Mouse (Mus musculus): ENCODE measurements around the gene Prdx6b. TPM values are rescaled to one million over a fixed set of nuclear protein-coding genes. Genes with fewer than 3 reads are reported as not detected.

Prdx6b gene
- not detected in 2 replicates for polyA plus RNA-seq (2015; fragmentation: Nextera tagmentation; extraction: Ambion mirVana)

DNA sequence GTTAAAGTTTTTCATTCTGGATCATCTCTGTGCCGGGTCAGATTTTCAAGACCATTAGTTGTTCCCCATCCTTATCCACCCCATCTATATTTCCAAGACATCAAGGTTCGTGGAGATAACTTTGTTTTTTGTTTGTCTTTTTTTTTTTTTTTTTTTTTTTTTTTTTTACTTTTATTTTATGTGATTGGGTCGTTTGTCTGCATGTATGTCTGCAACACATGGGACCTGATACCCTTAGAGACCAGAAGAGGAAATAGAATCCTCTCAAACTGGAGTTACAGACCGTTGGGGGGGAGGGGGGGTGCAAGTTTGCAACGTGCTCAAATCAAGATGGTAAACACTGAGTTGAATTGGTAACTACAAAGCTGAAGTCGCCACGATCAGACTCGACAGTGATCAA lies at the start of gene Prdx6b:
Prdx6b (plus strand) TSS at position 301 of the 400 bp plus-strand sequence.
- no peak within 1 kb of the TSS for H3K4me2 ChIP-seq (ENCODE audit: low read depth, low read length)
- 71% methylated on average over 8 of the region's 8 CpGs for WGBS
- H3K9me3 ChIP-seq (ENCODE audit: control insufficient read depth, low read length) = no peaks in the 10 kb centered on the region
- no peaks in the 10 kb centered on the region for H3K36me3 ChIP-seq (ENCODE audit: control insufficient read depth, insufficient read depth, low read length)
- no peak within 1 kb of the TSS for H3K4me3 ChIP-seq (ENCODE audit: low read length)
- H3K27me3 ChIP-seq (ENCODE audit: control insufficient read depth, insufficient read depth, low read depth, low read length) = no peaks in the 10 kb centered on the region
- no peak within 1 kb of the TSS for H3K27ac ChIP-seq (ENCODE audit: low read length)
- no peaks in the 10 kb centered on the region for H3K4me1 ChIP-seq (replicated peaks; ENCODE audit: control insufficient read depth, insufficient read depth, low read length)
- H3K9ac ChIP-seq (ENCODE audit: low read length) = no peak within 1 kb of the TSS
- ATAC-seq (ENCODE audit: low read depth) = no peak

- Histone ChIP-seq H3K27ac (ENCODE audit: low read length) (no peak overlapping the region), H3K4me3 (ENCODE audit: low read length) (no peak overlapping the region), H3K9me3 (ENCODE audit: control insufficient read depth, low read length) (no peaks in the 10 kb centered on the region), H3K9ac (ENCODE audit: low read length) (no peak overlapping the region), H3K36me3 (ENCODE audit: control insufficient read depth, insufficient read depth, low read length) (no peaks in the 10 kb centered on the region), H3K27me3 (ENCODE audit: control insufficient read depth, insufficient read depth, low read depth, low read length) (no peaks in the 10 kb centered on the region), H3K4me1 (replicated peaks; ENCODE audit: control insufficient read depth, insufficient read depth, low read length) (no peaks in the 10 kb centered on the region), H3K4me2 (ENCODE audit: low read depth, low read length) (no peak overlapping the region)
- WGBS = 55% methylated on average over 3 of the region's 3 CpGs
- ATAC-seq (ENCODE audit: low read depth) = no peak
Observed at GRCm38 (mm10) chr2:80247466-80247865, 44.8 kb upstream of the Prdx6b start.

GRCm38 (mm10) chr2:80247868-80248267 lies 44.4 kb upstream of the Prdx6b start:
- no peaks in the 10 kb centered on the region for H3K27me3 ChIP-seq (ENCODE audit: control insufficient read depth, insufficient read depth, low read depth, low read length)
- ATAC-seq (ENCODE audit: low read depth) = no peak
- H3K27ac ChIP-seq (ENCODE audit: low read length) = no peak overlapping the region
- no peaks in the 10 kb centered on the region for H3K4me1 ChIP-seq (replicated peaks; ENCODE audit: control insufficient read depth, insufficient read depth, low read length)
- no peak overlapping the region for H3K4me3 ChIP-seq (ENCODE audit: low read length)
- H3K4me2 ChIP-seq (ENCODE audit: low read depth, low read length) = no peak overlapping the region
- H3K36me3 ChIP-seq (ENCODE audit: control insufficient read depth, insufficient read depth, low read length) = no peaks in the 10 kb centered on the region
- H3K9ac ChIP-seq (ENCODE audit: low read length) = no peak overlapping the region
- no peaks in the 10 kb centered on the region for H3K9me3 ChIP-seq (ENCODE audit: control insufficient read depth, low read length)

GRCm38 (mm10) chr2:80259888-80260672 lies 32.2 kb upstream of the Prdx6b start:
- Histone ChIP-seq H3K4me2 (ENCODE audit: low read depth, low read length) (no peak overlapping the region), H3K27ac (ENCODE audit: low read length) (no peak overlapping the region), H3K27me3 (ENCODE audit: control insufficient read depth, insufficient read depth, low read depth, low read length) (no peaks in the 10 kb centered on the region), H3K36me3 (ENCODE audit: control insufficient read depth, insufficient read depth, low read length) (no peaks in the 10 kb centered on the region), H3K4me3 (ENCODE audit: low read length) (no peak overlapping the region), H3K4me1 (replicated peaks; ENCODE audit: control insufficient read depth, insufficient read depth, low read length) (no peaks in the 10 kb centered on the region), H3K9me3 (ENCODE audit: control insufficient read depth, low read length) (no peaks in the 10 kb centered on the region), H3K9ac (ENCODE audit: low read length) (no peak overlapping the region)
- no peak for ATAC-seq (ENCODE audit: low read depth)
- 84% methylated on average over 3 of the region's 3 CpGs for WGBS

DNA sequence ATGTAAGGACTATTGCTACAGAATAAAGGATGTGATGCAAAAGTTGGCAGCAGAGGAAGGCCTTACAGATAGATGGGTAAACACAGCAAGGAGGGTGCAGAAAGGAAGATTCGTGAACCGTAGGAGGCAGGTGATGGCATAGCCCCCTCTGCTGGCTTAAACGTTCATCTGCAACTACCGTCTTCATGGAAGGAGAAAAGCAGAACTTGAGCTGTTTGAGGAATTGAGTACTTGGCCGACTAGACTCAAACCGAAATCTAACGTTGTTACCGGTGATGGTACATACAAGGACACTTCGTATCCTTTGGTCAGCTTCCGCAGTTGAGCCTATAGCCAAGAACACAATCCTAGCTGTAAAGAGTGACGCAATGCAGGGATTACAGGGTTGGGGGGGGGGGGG lies 25.4 kb upstream of the Prdx6b start:
- peak overlapping the region; percentile 4; the same call in 1 of the 2 replicates for H3K4me3 ChIP-seq (ENCODE audit: low read length)
- H3K27me3 ChIP-seq (ENCODE audit: control insufficient read depth, insufficient read depth, low read depth, low read length) = no peaks in the 10 kb centered on the region
- no peak overlapping the region for H3K27ac ChIP-seq (ENCODE audit: low read length)
- no peaks in the 10 kb centered on the region for H3K36me3 ChIP-seq (ENCODE audit: control insufficient read depth, insufficient read depth, low read length)
- peak; percentile 47; the same call in 1 of the 2 replicates for ATAC-seq (ENCODE audit: low read depth)
- no peaks in the 10 kb centered on the region for H3K9me3 ChIP-seq (ENCODE audit: control insufficient read depth, low read length)
- H3K9ac ChIP-seq (ENCODE audit: low read length) = no peak overlapping the region
- WGBS = 14% methylated on average over 11 of the region's 11 CpGs
- peak overlapping the region; percentile 38 for H3K4me2 ChIP-seq (ENCODE audit: low read depth, low read length)
- no peaks in the 10 kb centered on the region for H3K4me1 ChIP-seq (replicated peaks; ENCODE audit: control insufficient read depth, insufficient read depth, low read length)

GRCm38 (mm10) chr2:80268053-80268452 lies 24.2 kb upstream of the Prdx6b start:
- ATAC-seq (ENCODE audit: low read depth) = no peak
- H3K36me3 ChIP-seq (ENCODE audit: control insufficient read depth, insufficient read depth, low read length) = no peaks in the 10 kb centered on the region

DNA sequence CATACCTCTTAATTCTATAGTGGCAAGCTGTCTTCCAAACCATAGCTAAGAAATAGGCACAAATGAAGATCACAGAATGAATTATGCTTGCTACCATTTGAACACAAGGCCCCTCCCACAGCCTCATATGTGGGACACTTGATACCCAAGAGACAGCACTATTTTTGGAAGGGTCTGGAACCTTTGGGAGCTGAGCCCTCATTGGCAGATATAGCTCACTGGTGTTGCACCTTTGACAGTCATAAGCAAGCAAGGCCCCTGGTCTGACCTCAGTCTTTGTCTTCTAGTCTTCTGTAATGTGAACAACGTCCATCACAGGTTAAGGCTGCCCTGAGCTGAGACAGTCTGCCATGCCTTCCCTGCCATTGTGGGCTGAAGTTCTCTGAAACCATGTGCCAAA lies 20.8 kb upstream of the Prdx6b start:
- Histone ChIP-seq H3K27ac (ENCODE audit: low read length) (no peak overlapping the region), H3K9me3 (ENCODE audit: control insufficient read depth, low read length) (no peaks in the 10 kb centered on the region), H3K4me2 (ENCODE audit: low read depth, low read length) (no peak overlapping the region), H3K9ac (ENCODE audit: low read length) (no peak overlapping the region), H3K36me3 (ENCODE audit: control insufficient read depth, insufficient read depth, low read length) (no peaks in the 10 kb centered on the region), H3K4me3 (ENCODE audit: low read length) (no peak overlapping the region), H3K4me1 (replicated peaks; ENCODE audit: control insufficient read depth, insufficient read depth, low read length) (no peaks in the 10 kb centered on the region), H3K27me3 (ENCODE audit: control insufficient read depth, insufficient read depth, low read depth, low read length) (no peaks in the 10 kb centered on the region)
- WGBS = 68% methylated on average over 1 of the region's 1 CpGs
- no peak for ATAC-seq (ENCODE audit: low read depth)

More at GRCm38 (mm10) chr2:80268053-80268452, 24.2 kb upstream of the Prdx6b start:
- 56% methylated on average over 4 of the region's 4 CpGs for WGBS
- Histone ChIP-seq H3K9ac (ENCODE audit: low read length) (no peak overlapping the region), H3K4me1 (replicated peaks; ENCODE audit: control insufficient read depth, insufficient read depth, low read length) (no peaks in the 10 kb centered on the region), H3K4me3 (ENCODE audit: low read length) (no peak overlapping the region), H3K27ac (ENCODE audit: low read length) (no peak overlapping the region), H3K9me3 (ENCODE audit: control insufficient read depth, low read length) (no peaks in the 10 kb centered on the region), H3K27me3 (ENCODE audit: control insufficient read depth, insufficient read depth, low read depth, low read length) (no peaks in the 10 kb centered on the region), H3K4me2 (ENCODE audit: low read depth, low read length) (no peak overlapping the region)

- H3K27ac ChIP-seq (ENCODE audit: low read length) = no peak overlapping the region
- no peaks in the 10 kb centered on the region for H3K9me3 ChIP-seq (ENCODE audit: control insufficient read depth, low read length)
- no peak overlapping the region for H3K4me3 ChIP-seq (ENCODE audit: low read length)
- no peaks in the 10 kb centered on the region for H3K4me1 ChIP-seq (replicated peaks; ENCODE audit: control insufficient read depth, insufficient read depth, low read length)
- no peak overlapping the region for H3K9ac ChIP-seq (ENCODE audit: low read length)
- H3K36me3 ChIP-seq (ENCODE audit: control insufficient read depth, insufficient read depth, low read length) = no peaks in the 10 kb centered on the region
- H3K27me3 ChIP-seq (ENCODE audit: control insufficient read depth, insufficient read depth, low read depth, low read length) = no peaks in the 10 kb centered on the region
- 90% methylated on average over 3 of the region's 3 CpGs for WGBS
- H3K4me2 ChIP-seq (ENCODE audit: low read depth, low read length) = no peak overlapping the region
- no peak for ATAC-seq (ENCODE audit: low read depth)
Observed at GRCm38 (mm10) chr2:80273038-80273437, 19.2 kb upstream of the Prdx6b start.

DNA sequence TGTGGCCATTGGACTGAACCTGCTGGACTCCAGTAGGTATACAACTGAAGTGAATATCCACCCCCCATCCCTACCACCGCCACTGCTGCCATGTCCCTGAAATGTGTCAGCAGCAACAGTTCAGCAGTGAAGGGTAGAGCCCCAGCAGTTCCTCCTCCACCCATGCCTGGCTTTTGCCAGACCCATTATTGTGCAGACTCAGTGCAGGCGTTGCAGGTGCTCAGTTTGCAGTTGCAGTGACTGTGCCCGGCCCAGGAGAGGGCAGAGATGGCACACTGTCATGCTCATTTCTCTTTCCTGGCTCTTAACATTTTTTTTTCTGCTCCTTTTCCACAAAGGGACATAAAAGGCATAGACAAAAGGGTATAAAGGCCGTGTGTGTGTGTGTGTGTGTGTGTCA lies 18.5 kb upstream of the Prdx6b start:
- Histone ChIP-seq H3K4me2 (ENCODE audit: low read depth, low read length) (no peak overlapping the region), H3K27ac (ENCODE audit: low read length) (no peak overlapping the region), H3K9me3 (ENCODE audit: control insufficient read depth, low read length) (no peaks in the 10 kb centered on the region), H3K4me1 (replicated peaks; ENCODE audit: control insufficient read depth, insufficient read depth, low read length) (no peaks in the 10 kb centered on the region), H3K9ac (ENCODE audit: low read length) (no peak overlapping the region), H3K36me3 (ENCODE audit: control insufficient read depth, insufficient read depth, low read length) (no peaks in the 10 kb centered on the region), H3K4me3 (ENCODE audit: low read length) (no peak overlapping the region), H3K27me3 (ENCODE audit: control insufficient read depth, insufficient read depth, low read depth, low read length) (no peaks in the 10 kb centered on the region)
- ATAC-seq (ENCODE audit: low read depth) = no peak
- 71% methylated on average over 4 of the region's 4 CpGs for WGBS

Measured in lung, embryonic 16.5 days (tissue).